Mouse (Mus musculus) mouse trophoblast stem cell (cell line): ENCODE results near the gene Pou2f2.

Experiments
- in situ Hi-C, 2 experiments: fragments of 300-500 bp; cut with MseI, MboI; formaldehyde crosslinking; loops; 2 replicates in 1 of 2; 3 replicates in 1 of 2; pipeline ENCODE4 v1.15.1; 2025

Gene Pou2f2

GRCm38 (mm10) chr7:25179606-25180161, at the start of gene Pou2f2:
Gene Pou2f2, minus strand, starts transcription at chr7:25179726.
- in situ Hi-C loops: loop anchor here in 1 of 2 experiments (10.0 kb wide), 2 partner anchors 45 to 75 kb away; no protein-coding TSS in a partner anchor

DNA sequence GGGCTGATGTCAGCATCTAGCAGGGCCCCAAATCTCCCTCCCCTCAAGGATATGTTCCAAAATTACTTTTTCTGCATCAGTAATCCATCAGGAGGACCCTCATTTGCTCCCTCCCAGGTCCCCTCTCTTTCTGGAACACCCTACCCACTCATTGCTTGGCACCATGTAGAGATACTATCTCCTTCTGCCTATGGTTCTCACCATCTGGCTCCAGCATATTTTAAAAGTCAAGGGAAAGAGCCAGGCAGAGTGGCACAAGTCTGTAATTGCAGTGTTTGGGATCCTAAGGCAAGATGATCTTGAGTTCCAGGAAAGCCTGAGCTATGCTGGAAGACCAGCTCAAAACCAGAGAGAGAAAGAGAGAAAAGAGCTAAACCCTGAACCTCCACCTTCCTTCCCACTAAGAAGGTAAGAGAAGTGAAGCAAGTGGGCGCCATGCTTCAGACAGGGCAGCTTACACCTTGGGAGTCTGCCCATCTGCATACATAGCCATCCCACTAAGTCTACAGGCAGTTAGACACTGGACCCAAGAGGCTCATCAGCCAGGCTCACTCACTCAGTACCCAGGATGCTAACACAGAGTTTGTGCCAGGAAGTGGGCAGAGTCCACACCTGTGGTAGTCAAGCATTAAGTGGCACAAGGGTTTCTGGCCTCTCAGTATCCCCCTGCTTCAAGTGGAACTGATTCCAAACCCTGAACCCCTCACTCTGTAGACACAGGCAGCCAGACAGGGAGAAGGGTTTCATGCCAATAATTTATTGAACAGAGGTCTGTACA, 48.2 kb upstream of the Pou2f2 start:
- in situ Hi-C loops: no loop called here

DNA sequence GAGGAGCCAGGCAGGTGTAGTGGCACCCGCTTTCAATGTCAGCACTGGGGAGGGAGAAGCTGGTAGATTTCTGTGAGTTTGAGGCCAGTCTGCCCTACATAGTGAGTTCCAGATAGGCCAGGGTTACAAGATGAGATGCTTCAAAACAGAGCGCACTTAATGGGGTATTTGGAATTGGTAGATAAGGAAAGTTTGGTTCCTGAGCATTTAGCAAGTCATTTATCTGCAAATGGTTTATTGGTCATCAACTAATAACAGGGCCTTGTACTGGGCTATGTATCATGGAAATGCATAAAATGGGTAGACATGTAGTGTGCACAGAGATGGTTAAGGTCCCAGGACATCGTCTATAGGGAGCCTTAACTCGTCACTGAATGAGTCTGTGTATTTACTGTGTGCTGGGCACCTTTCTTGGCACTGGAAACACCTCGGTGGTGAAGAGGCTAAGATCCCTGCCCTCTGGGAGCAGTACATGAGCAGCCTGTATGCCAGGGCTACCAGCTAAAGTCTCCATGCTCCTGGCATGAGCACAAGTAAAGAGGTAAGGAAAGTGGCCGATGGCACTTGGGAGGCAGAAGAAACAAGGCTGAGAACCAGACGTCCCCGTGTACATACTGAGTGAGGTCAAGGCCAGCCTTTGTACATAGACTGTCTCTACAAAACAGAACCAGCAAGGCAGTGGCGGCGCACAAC, 42.9 kb upstream of the Pou2f2 start:
- in situ Hi-C loops: no loop called here

DNA sequence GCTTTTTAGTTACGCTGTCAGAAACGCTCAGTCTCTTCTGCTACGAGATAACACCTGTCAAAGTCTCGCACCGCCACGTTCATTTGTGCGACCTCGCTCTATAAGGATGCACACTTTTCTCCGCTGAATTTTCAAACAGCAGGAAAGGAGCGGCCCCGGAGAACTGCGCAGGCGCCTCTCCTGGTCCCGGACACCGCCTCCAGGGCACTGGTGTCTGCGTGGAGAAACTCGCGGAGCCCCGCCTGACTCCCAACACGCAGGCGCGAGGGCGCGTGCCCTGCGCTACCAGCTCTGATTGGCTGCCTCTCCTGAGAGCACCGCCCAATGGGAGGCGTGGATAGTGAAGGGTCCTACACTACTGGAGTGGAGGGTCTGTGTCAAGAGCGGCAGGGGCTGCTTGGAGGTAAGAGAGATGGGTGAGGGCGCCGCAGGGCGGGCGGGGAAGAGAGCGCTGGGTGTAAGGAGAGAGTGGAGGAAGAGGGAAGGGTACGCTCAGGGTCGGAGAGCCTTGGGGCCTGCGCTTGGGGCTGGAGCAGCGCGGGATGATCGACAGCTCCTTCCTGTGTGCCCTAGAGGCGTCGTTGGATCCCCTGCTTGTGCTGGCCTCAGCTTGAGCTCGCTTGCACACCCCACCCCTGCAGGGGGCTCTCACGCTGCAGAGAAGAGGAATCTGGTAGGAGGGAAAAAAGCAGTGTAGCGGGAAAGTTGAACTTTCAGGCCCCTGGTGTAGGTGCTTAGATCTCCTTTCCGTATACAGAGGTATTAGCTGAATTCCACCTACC, 41.8 kb upstream of the Pou2f2 start, which contains the start of gene Zfp526:
Zfp526 (plus strand) TSS at position 324 of the 782 bp plus-strand sequence.
- in situ Hi-C loops: no loop called here

DNA sequence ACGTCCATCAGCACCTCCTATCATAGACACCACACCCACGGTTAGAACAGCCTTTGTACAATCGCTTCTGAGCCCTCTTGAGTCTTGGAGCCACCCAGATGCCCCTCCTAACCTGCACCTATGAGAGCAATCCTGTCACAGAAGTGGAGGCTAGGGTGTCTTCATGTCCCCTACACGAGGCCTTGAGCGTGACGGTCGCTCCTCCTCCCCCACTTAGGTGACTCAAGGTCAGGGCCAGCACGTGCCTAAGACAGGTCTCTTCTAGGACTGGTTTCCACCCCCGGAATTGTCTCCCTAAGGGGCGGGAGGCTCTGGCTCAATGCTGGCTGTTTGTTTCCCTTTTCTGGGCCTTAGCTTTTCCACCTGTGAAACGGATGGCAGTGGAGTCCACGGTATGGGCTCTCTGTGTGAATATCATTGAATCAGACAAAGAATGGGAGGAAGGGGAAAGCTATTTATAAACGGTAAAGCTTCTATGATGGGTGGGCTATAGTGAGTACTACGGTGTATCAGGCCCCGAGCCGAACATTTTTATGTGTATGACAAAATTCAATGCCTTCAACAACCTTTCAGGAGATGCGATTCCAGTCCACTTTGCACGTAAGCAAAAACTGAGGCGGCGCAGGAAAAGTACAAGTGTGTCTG, 41.1 kb upstream of the Pou2f2 start, which contains the start of gene Dedd2:
Dedd2 (minus strand) TSS at position 159 of the 645 bp plus-strand sequence.
- in situ Hi-C loops: no loop called here

DNA sequence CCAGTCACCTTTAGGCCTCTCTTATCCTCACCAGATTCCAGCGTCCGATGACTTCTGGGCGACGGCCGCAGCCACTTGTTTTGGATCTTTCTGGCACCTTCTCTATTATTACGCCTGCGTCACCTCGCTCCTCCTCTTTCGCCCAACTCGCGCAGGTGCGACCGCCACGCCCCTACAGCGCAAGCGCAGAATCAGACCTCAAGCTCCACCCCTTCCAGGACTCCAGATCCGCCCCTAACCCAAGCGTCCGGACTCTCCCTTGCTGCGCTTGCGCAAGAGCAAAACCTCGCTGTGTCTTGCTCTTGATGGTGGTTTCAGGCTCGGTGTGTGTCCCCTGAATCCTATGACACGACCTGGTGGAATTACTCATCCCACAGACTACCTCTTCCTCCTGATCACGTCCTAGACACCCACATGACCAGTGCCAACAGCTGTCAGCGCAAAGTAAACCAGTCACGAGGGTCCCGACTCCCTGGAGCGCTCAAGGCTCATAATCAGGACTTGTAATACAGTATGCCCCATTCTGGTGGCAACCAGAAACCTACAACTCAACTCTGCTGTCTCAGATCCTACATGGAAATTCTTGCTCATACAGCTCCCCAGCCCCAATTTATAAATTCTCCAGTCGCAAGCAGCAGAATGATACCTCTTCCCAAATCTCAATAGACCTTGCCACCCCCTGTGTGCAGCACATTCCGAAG, 40.4 kb upstream of the Pou2f2 start:
- in situ Hi-C loops: no loop called here

GRCm38 (mm10) chr7:25219416-25219750, 39.9 kb upstream of the Pou2f2 start:
- in situ Hi-C loops: no loop called here

DNA sequence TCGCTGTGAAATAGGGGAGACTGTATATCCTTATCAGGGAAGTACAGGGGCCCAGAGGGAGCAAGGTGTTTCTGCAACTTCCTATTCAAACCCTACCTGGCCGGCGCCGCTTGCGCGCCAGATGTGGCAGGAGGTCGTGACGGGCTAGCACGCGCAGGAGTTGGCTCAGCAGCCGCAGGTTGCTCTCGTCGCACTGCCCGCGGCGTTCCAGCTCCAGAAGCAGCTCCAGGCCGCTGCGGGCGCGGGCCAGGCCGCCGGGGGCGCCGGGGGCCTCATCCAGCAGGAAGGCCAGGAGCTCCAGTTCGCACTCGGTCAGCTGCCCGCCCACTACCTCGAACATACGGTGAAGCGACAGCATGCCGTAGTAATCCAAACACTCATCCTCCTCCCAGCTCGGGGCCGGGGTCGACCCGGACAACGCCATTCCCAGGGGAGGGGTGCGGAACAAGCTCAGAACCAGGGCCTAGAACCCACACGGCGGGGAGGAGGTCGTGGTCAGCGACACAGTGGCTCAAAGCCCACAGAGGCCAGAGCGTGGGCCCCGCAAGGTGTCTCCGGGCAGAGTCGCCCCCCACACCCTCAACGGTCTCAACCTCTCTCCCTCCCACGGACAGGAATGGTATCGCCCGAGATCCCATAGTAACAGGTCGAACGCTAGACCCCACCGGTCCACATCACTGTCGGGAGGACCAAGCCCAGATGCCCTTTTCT, 39.3 kb upstream of the Pou2f2 start:
- in situ Hi-C loops: no loop called here

GRCm38 (mm10) chr7:25217653-25218395, 38.3 kb upstream of the Pou2f2 start:
- in situ Hi-C loops: no loop called here

DNA sequence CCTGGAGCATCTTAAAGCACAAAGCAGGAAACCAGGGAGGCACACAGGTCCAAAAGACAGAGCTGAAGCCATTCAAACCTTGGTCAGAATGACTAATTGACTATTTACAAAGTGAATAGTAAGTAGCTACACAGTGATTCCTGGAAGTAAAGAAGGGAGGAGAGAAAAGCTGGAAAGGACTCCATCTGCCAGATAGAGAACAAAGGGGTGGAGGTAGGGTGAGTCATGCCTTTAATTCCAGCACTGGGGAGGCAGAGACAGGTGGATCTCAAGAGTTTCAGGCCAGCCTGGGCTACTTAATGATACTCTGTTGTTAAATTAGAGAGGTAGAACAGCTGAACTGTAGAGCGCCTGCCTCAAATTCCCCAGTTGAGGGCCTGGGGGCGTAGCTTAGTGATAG, 34.6 kb upstream of the Pou2f2 start:
- in situ Hi-C loops: no loop called here

DNA sequence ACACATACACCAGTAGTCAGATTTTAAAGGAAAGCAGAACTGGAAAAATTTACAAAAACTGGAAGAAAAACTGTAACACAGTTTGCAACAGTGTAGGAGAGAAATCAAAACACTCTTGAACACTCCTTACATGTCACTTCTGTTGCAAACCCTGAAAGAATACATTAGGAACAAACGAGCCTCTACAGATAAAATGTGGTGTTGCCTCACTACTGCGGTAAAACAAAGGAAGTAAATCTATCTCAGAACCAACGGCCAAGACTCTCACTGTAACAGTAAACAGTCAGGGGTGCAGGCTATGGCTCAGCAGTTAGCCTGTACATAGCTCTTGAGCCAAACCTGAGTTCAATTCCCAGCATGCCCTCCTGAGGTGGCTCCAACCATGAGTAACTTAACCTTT, 33.6 kb upstream of the Pou2f2 start:
- in situ Hi-C loops: no loop called here

DNA sequence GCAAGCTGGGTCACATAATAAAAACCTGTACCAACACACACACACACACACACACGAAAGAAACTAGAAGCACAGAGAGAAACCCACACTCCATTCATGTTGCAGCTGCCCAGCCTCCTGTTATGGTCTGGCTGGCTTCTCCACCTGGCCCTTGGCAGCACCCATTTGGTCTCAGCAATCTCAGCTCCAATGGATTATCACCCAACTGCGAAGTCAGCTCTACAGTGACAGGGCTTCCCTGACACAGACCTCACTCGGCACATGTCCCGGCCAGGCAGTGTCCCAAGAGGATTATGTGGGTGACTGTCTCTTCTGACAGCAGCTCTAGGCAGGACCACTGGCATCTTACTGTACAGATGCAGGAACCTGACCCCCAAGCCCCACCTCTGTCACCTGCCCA, 31.0 kb upstream of the Pou2f2 start:
- in situ Hi-C loops: no loop called here

DNA sequence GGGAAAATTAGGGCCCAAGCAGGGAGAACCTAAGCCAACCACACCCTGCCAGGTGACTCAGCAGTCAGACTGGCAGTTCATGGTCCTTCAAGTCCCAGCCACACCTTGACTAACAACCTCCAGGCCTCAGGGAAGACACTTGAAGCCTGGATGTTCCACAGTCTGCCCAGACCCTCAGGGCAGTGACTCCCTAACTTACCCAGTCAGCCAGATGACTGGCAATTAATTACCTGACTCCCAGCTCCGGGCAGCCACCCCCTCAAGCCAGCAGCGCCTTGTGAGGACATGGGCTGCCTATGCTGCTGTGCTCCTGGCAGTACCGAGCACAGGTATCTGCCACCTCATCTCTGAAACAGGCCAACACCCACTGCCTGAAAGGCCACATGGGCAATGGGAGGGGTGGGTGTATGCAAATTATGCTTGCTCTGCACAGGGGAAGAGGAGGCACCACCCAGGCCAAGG, 29.7 kb upstream of the Pou2f2 start:
- in situ Hi-C loops: no loop called here

DNA sequence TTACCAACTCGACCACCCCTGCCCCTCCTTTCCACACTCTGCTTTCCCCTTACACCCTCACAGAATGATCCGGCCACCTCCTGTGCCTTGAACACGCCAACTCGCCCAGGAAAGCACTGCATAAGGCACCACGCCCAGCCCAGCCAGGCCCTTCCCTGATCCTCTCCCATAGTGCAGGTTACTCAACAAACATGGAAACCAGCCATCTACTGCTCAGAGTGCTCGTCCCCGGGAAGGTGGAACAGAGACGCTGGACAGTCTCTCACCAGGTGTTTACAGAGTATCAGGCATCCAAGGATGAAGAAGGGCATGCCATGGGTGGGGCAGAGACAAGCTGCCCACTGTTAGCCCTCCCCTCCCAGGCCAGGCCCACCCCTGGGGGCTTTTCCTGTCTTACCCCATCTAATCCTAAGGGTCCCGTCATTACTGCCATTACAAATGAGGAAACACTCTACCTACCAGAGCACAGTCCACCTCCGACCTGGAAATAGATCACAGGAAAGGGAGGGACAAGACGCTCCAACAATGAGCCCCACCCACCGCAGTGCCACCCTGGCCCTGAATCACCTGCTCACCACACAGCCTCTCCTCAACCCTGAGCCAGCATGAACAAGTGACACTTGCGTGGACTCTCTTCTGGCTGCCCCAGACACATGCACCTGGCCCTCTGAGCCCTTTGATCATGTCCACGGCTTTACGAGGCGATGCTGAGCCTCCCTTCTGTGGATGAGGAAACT, 26.7 kb upstream of the Pou2f2 start:
- in situ Hi-C loops: no loop called here

DNA sequence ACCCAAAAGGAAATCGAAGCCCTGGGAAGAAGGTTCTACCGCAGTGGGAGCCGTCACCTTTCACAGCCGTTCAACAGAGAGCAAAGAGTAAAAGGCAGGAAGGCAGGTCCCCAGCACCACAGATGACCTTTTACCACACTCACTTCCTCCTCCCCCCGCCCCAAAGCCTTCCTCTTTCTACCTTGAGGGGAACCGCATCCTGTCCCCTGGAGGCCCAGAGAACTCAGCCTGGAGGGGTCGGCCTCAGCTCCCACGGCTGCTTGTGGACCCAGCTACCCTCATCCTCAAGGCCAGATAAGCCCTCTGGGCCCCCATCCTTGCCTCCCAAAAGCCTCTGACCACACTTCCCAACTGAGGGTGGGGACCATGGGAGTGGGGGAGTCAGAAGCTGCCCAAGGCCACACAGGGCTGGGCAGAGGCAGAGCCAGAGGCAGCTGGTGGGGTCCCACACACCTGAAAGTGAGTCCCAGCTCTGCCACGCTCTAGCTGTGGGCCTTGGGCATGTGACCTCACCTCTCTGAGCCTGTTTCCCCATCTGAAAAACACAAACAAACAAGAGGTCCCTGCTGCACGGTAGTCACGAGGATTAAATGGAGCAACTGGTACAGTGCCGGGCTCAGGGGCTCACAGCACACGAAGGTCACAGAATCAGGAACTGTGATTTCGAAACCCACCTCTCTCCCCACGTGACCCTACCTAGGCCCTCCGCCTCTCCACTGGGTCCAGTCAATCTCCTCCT, 26.0 kb upstream of the Pou2f2 start:
- in situ Hi-C loops: no loop called here

DNA sequence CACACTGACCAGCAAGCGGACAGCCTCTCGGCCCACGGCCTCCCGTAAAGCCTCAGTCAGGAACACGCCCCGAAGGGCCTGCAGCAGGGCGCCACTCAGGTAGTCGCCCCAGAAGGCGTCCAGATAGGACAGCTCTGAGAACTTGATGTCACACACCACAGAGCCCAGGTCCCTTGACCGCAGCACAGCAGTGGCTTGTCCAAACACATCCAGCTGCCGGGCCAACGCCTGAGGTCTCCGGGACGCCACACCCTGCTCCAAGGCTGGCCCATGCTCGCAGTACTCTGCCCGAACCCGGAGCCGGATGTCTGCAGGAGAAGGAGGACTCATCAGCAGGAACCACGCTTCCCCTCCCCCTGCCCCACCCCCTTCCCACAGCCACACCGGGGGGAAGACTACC, 24.1 kb upstream of the Pou2f2 start:
- in situ Hi-C loops: no loop called here

DNA sequence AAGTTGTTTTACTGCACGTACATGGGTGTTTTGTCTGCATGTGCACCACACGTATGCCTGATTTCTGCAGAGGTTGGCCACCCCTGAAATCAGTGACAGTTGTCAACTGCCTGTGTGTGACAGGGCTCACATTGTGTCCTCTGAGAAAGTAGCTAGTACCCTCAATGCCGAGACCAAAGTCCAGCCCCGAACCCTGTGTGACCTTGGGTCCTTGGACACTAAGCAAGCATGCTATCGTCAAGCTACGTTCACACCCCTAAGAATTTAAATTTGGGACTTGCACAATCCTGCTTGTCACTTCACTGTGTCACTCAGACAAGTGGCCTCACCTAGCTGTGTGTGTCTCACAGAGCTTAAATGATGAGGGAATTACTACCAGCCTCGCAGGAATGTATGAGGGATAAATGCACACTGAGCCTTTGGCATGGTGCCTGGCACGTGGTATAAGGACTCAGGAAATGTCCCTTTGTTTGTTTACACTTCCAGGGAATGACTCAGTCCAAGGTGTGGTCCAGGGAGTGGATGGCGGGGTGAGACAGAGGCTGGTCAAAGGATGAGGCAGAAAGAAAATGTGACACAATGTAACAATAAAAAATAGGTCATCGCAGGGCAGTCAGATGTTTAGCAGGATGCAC, 18.0 kb upstream of the Pou2f2 start:
- in situ Hi-C loops: no loop called here

- in situ Hi-C loops: no loop called here
Observed at GRCm38 (mm10) chr7:25196107-25196506, 16.6 kb upstream of the Pou2f2 start.
